Mouse (Mus musculus) MEL (cell line): ENCODE data around the gene Slc25a23. TPM values are rescaled to one million over a fixed set of nuclear protein-coding genes. Genes with fewer than 3 reads are reported as not detected.

Source experiments
- DNase-seq: peaks from one replicate; pipeline ENCODE4 v3.0.0; 2011; ENCODE audit warnings: low read depth, low spot score
- H3K27ac ChIP-seq: 2 replicates; pipeline ENCODE4 v1.5.1; 2012; ENCODE audit warnings: low read depth, mild to moderate bottlenecking, control low read depth, low read length, moderate library complexity; ENCODE audit not compliant: control insufficient read depth
- H3K27me3 ChIP-seq, 2 experiments: fragments of 150-350 bp in 1 of 2; sonication (generic) in 1 of 2; 2 replicates each; pipeline ENCODE4 v1.6.1; 2012; ENCODE audit warnings: low read length in 2 of 2, mild to moderate bottlenecking in 2 of 2, improper control_type of control experiment in 1 of 2, moderate library complexity in 1 of 2; ENCODE audit not compliant: insufficient read depth in 2 of 2, control insufficient read depth in 1 of 2
- H3K36me3 ChIP-seq, 2 experiments: 2 replicates each; pipeline ENCODE4 v1.6.1; 2012 to 2014; ENCODE audit warnings: low read length in 2 of 2, improper control_type of control experiment in 1 of 2, inconsistent platforms in 1 of 2, mild to moderate bottlenecking in 1 of 2; ENCODE audit not compliant: insufficient read depth in 2 of 2, control insufficient read depth in 1 of 2
- H3K4me1 ChIP-seq, 2 experiments: fragments of 150-350 bp in 1 of 2; sonication (generic) in 1 of 2; 2 replicates each; pipeline ENCODE4 v1.6.1; 2012; ENCODE audit warnings: low read length in 2 of 2, improper control_type of control experiment in 1 of 2, mild to moderate bottlenecking in 1 of 2; ENCODE audit not compliant: insufficient read depth in 2 of 2, control insufficient read depth in 1 of 2
- H3K4me3 ChIP-seq, 2 experiments: fragments of 150-350 bp in 1 of 2; sonication (generic) in 1 of 2; 2 replicates each; pipeline ENCODE4 v1.5.1; 2012; ENCODE audit warnings: low read depth in 2 of 2, low read length in 2 of 2, mild to moderate bottlenecking in 2 of 2, moderate library complexity in 2 of 2, control low read depth in 1 of 2, improper control_type of control experiment in 1 of 2; ENCODE audit not compliant: control insufficient read depth in 1 of 2, insufficient read depth in 1 of 2
- H3K79me2 ChIP-seq: 2 replicates; pipeline ENCODE4 v1.6.1; 2012; ENCODE audit warnings: mild to moderate bottlenecking, low read length, moderate library complexity; ENCODE audit not compliant: control insufficient read depth, poor library complexity, insufficient read depth
- H3K9ac ChIP-seq: 2 replicates; pipeline ENCODE4 v1.6.1; 2012; ENCODE audit warnings: low read depth, mild to moderate bottlenecking, control low read depth, low read length, moderate library complexity; ENCODE audit not compliant: control insufficient read depth, poor library complexity, severe bottlenecking
- H3K9me3 ChIP-seq: fragments of 150-350 bp; sonication (generic); replicated peaks from 2 replicates; pipeline ENCODE4 v1.6.1; 2012; ENCODE audit warnings: mild to moderate bottlenecking, low read length, improper control_type of control experiment, moderate library complexity; ENCODE audit not compliant: insufficient read depth
- EP300 ChIP-seq, 2 experiments: IDR thresholded peaks; 2 replicates each; pipeline ENCODE4 v1.6.1; 2011; ENCODE audit warnings: improper control_type of control experiment in 2 of 2, low read length in 2 of 2, low read depth in 1 of 2, mild to moderate bottlenecking in 1 of 2
- ETS1 ChIP-seq: IDR thresholded peaks from 2 replicates; pipeline ENCODE4 v1.6.1; 2012; ENCODE audit warnings: low read depth, mild to moderate bottlenecking, inconsistent platforms, low read length, improper control_type of control experiment, moderate library complexity
- GATA1 ChIP-seq: IDR thresholded peaks from 2 replicates; pipeline ENCODE4 v1.6.1; 2011; ENCODE audit warnings: low read depth, low read length, improper control_type of control experiment
- MAX ChIP-seq: IDR thresholded peaks from 2 replicates; pipeline ENCODE4 v1.6.1; 2011; ENCODE audit warnings: low read length, improper control_type of control experiment
- MEF2A ChIP-seq: IDR thresholded peaks from 2 replicates; pipeline ENCODE4 v1.6.1; 2014; ENCODE audit warnings: low read depth, mild to moderate bottlenecking, inconsistent platforms, low read length, improper control_type of control experiment; ENCODE audit not compliant: poor library complexity, insufficient replicate concordance, severe bottlenecking; ENCODE audit errors: extremely low read depth
- MXI1 ChIP-seq: IDR thresholded peaks from 2 replicates; pipeline ENCODE4 v1.6.1; 2011; ENCODE audit warnings: mild to moderate bottlenecking, low read depth, low read length, improper control_type of control experiment
- MYB ChIP-seq: IDR thresholded peaks from 2 replicates; pipeline ENCODE4 v1.6.1; 2011; ENCODE audit warnings: mild to moderate bottlenecking, low read depth, low read length, improper control_type of control experiment
- POLR2A ChIP-seq, 2 experiments: IDR thresholded peaks; 2 replicates each; pipeline ENCODE4 v1.6.1; 2011 to 2012; ENCODE audit warnings: low read length in 2 of 2, mild to moderate bottlenecking in 2 of 2, control low read depth in 1 of 2, improper control_type of control experiment in 1 of 2, low read depth in 1 of 2, moderate library complexity in 1 of 2; ENCODE audit not compliant: control insufficient read depth in 1 of 2, insufficient read depth in 1 of 2, poor library complexity in 1 of 2
- POLR2AphosphoS5 ChIP-seq: IDR thresholded peaks from 2 replicates; pipeline ENCODE4 v1.6.1; 2012; ENCODE audit warnings: low read depth, borderline replicate concordance, mild to moderate bottlenecking, inconsistent platforms, low read length, moderate library complexity, mixed read lengths
- TAL1 ChIP-seq: IDR thresholded peaks from 2 replicates; pipeline ENCODE4 v1.6.1; 2012; ENCODE audit warnings: mild to moderate bottlenecking, inconsistent platforms, low read length, moderate library complexity, mixed read lengths
- TBP ChIP-seq: IDR thresholded peaks from 2 replicates; pipeline ENCODE4 v1.8.0; 2011; ENCODE audit warnings: low read depth, low read length, improper control_type of control experiment
- TCF12 ChIP-seq: IDR thresholded peaks from 2 replicates; pipeline ENCODE4 v1.6.1; 2014; ENCODE audit warnings: low read depth, mild to moderate bottlenecking, inconsistent platforms, low read length, improper control_type of control experiment, moderate library complexity
- USF1 ChIP-seq: IDR thresholded peaks from 2 replicates; pipeline ENCODE4 v1.6.1; 2014; ENCODE audit warnings: low read depth, mild to moderate bottlenecking, inconsistent platforms, low read length, improper control_type of control experiment, moderate library complexity
- USF2 ChIP-seq, 2 experiments: IDR thresholded peaks; 2 replicates each; pipeline ENCODE4 v1.6.1; 2011 to 2012; ENCODE audit warnings: improper control_type of control experiment in 2 of 2, low read length in 2 of 2, borderline replicate concordance in 1 of 2, inconsistent platforms in 1 of 2, low read depth in 1 of 2, mild to moderate bottlenecking in 1 of 2; ENCODE audit not compliant: insufficient read depth in 1 of 2
- ZKSCAN1 ChIP-seq: IDR thresholded peaks from 2 replicates; pipeline ENCODE4 v1.6.1; 2012; ENCODE audit warnings: low read depth, mild to moderate bottlenecking, inconsistent platforms, low read length, improper control_type of control experiment, moderate library complexity
- ZNF384 ChIP-seq: IDR thresholded peaks from 2 replicates; pipeline ENCODE4 v1.6.1; 2012; ENCODE audit warnings: low read depth, mild to moderate bottlenecking, inconsistent platforms, low read length, improper control_type of control experiment
- polyA plus RNA-seq, 2 experiments: library from polyadenylated mRNA; stranded (reverse) in 1 of 2; unstranded in 1 of 2; fragments of >175 nt in 1 of 2; fragments of >200 nt in 1 of 2; gene quantifications; 2 replicates each; pipeline versions ENCODE4 v1.2.1 to v1.2.4; 2012; ENCODE audit warnings: low replicate concordance in 2 of 2, low read depth in 1 of 2; ENCODE audit not compliant: insufficient read length in 2 of 2, insufficient read depth in 1 of 2, missing spikeins in 1 of 2
- total RNA-seq: library from RNA; depleted of rRNA; stranded (reverse); fragments of 300-350 nt; gene quantifications from 2 replicates; pipeline ENCODE4 v1.2.3, GENCODE M21; 2012

Gene Slc25a23
- total and polyA plus RNA-seq, 3 experiments: 4.9 to 60.8 TPM; not detected in 1

DNA sequence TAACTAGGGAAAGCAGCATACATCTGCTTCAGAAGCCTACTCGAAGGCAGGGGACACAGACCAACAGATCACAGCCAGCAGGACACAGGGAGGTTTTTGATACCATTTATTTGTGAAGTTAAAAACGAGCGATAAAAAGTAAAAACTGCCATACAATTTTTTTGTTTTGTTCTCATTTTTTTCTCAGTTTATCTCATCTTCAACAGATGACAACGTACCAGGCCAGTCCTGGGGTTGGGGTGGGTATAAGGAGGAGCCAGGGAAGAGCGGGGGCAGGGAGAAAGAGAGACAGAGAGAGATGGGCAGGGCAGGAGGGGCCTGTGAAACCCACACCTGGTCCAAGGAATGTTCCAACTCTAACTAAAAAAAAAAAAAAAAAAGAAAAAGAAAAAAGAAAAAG is 38.7 kb downstream of the Slc25a23 start:
- no peak for TF ChIP-seq TBP
- TF ChIP-seq EP300 (IDR thresholded peaks at IDR 0.05; ENCODE audit: low read depth in 1 of 2, low read length in 2 of 2): peak in 1 of 2 experiments; percentile 62; a peak in 2 of 4 replicates
- peak; percentile 51; the same call in 1 of the 2 replicates for TF ChIP-seq ETS1
- no peak for TF ChIP-seq ZKSCAN1
- peak; percentile 84 for TF ChIP-seq ZNF384
- no peak for TF ChIP-seq MXI1
- peak; percentile 37; the same call in 1 of the 2 replicates for TF ChIP-seq TCF12
- TF ChIP-seq, all 39 proteins: peak for 4
- Histone ChIP-seq H3K9me3 (no peaks in the 10 kb centered on the region), H3K4me3 (no peak overlapping the region), H3K27ac (peak overlapping the region; percentile 41), H3K9ac (no peak overlapping the region), H3K79me2 (no peaks in the 10 kb centered on the region), H3K27me3 (no peaks in the 10 kb centered on the region), H3K4me1 (peaks cover 0 to 6% of the 10 kb centered on the region in 2 experiments; a peak in 1 of 4 replicates), H3K36me3 (peaks cover 2 to 4% of the 10 kb centered on the region in 2 experiments)
- DNase-seq: no peak

DNA sequence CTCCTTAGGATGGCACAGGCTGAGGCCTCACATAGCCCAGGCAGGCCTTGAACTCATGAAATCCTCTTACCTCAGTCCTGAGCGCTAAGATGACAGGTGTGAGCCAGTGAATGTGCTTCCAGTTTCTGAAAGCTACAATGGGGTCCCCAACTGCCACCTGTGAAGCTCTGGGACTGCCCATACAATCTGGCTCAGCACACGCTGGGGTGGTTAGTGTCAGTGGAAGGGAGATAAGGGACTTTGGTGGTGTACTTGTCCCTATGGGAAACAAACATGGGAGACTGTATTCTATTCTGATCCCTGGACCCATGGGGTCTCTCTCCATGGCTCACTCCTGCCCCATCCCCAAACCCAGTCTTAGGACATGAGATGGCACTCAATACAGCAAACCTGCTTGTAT is 40.0 kb downstream of the Slc25a23 start:
- no peak overlapping the region for H3K27ac ChIP-seq
- H3K4me1 ChIP-seq: peaks cover 0 to 6% of the 10 kb centered on the region in 2 experiments; a peak in 1 of 4 replicates
- H3K27me3 ChIP-seq: no peaks in the 10 kb centered on the region
- TF ChIP-seq GATA1: peak; percentile 47; the same call in 1 of the 2 replicates
- no peak for TF ChIP-seq MAX
- TF ChIP-seq USF1: no peak
- TF ChIP-seq MEF2A: no peak
- TF ChIP-seq TAL1: peak; percentile 67
- TF ChIP-seq POLR2A (IDR thresholded peaks at IDR 0.05; ENCODE audit: control insufficient read depth in 1 of 2, insufficient read depth in 1 of 2, low read depth in 1 of 2, low read length in 2 of 2, poor library complexity in 1 of 2): no peak
- no peak for TF ChIP-seq POLR2AphosphoS5
- TF ChIP-seq EP300 (IDR thresholded peaks at IDR 0.05; ENCODE audit: low read depth in 1 of 2, low read length in 2 of 2): peak; percentile 51 to 64; a peak in 3 of 4 replicates
- TF ChIP-seq MYB: 0 out of 2 replicates have a peak, but pooled peaks have one; percentile 28
- peak; percentile 79 for TF ChIP-seq TCF12
- no peak for TF ChIP-seq USF2 (IDR thresholded peaks at IDR 0.05; ENCODE audit: borderline replicate concordance in 1 of 2, insufficient read depth in 1 of 2, low read depth in 1 of 2, low read length in 2 of 2)
- DNase-seq: peak; percentile 51
- H3K9ac ChIP-seq: no peak overlapping the region
- H3K9me3 ChIP-seq: no peaks in the 10 kb centered on the region
- peaks cover 2% of the 10 kb centered on the region in 2 experiments; a peak in 3 of 4 replicates for H3K36me3 ChIP-seq
- no peak overlapping the region for H3K4me3 ChIP-seq
- H3K79me2 ChIP-seq: no peaks in the 10 kb centered on the region
